Mouse (Mus musculus) lung, postnatal 14 days (tissue): Measurements from ENCODE around the gene Tgfb3.

Experiments
- DNase-seq: peaks from one replicate; pipeline ENCODE4 v3.0.0; 2021

The Tgfb3 gene

GRCm38 (mm10) chr12:86025480-86025879 lies 53.4 kb downstream of the Tgfb3 start:
- no peak for DNase-seq

- DNase-seq = peak; percentile 64
These were observed 54.4 kb downstream of the Tgfb3 start for GRCm38 (mm10) chr12:86024426-86024825.

- peak; percentile 60 for DNase-seq
These were observed 55.6 kb downstream of the Tgfb3 start for GRCm38 (mm10) chr12:86023081-86023871.

DNA sequence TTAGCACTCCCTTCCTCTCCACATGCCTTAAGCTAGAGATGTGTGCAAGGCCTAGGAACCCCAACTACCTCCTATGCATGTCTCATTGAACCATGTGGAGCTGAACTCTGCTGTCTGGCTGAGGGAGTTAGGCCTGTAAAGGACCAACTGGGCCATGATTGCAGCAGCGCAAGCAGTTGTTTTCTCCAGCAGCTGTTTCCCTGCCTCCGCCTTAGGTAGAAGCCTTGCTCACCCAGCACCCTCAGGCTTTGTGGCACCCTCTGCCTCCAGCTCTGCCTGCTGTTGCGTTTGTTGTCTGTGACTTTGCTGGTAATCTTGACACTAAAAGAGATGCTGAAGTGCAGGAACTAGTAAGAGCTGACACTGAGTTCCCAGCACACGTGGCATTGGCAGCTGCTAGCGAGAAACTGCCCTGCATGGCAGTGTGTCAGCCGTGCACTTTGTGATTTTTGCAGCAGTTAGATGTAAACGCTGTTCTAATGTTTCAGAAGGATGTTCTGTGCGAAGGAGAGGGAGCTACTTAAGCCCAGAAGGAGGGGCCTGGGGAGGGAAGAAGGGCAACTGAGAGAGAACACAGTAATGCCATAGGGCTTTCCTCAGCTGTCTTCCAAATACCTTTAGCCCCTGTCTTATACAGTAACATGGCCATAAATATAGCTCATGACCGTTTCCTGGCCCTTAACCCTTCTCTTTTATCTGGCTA lies 56.4 kb downstream of the Tgfb3 start:
- no peak for DNase-seq

DNA sequence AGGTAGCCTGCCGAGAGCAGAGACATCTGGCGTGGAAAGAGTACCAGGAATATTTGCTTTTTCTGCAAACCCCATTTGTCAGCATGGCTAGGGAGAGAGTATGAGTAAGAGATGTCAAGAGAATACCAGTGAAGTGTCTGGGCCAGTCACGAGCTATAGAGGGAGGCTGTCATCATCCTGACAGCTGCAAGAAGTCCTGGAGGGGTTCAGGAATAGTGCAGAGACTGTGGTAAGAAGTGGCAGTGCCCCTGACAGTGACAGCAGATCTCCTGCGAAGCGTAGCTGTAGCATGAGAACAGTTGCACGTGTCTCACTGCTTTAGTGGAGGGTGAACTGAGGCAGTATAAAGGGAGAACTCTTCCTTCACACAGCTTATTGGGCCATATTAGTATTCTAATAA lies 57.3 kb downstream of the Tgfb3 start:
- no peak for DNase-seq

- DNase-seq = no peak
These were observed 61.5 kb downstream of the Tgfb3 start for GRCm38 (mm10) chr12:86017360-86017759.

DNA sequence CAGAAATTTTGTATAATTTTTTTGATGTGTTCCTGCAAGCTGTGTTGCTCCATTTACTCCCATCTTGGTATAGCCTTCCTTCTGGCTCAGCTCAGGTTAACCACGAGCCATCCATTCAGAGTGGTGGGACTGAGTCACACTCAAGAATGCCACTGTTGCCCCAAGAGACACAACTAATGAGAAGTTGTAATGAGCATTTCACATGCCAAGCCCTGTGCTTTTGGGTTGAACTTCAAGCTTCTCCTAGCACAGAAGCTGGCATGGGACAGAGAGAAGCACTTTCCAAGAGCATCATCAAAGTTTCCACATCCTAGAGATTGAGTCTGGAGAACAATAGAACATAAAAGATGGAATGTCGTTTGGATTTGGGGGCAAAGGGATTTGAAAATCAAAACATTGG lies 63.7 kb downstream of the Tgfb3 start:
- DNase-seq = no peak

DNA sequence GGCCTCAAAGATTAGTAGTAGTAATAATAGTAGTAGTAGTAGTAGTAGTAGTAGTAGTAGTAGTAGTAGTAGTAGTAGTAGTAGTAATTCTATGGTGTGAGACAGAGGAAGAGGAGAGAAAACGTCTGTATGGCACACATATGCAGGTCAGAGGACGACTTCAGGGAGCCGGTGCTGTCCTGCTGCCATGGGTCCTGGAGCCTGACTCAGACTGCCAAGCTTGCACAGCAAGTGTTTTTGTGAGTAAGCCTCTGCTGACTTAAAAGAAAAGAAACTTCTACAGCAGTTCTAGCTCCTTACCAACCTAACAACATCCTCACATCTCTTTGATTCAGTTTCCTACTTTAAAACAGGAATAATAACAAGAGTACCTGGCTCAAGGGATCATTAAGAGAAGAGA lies 64.2 kb downstream of the Tgfb3 start:
- no peak for DNase-seq

DNA sequence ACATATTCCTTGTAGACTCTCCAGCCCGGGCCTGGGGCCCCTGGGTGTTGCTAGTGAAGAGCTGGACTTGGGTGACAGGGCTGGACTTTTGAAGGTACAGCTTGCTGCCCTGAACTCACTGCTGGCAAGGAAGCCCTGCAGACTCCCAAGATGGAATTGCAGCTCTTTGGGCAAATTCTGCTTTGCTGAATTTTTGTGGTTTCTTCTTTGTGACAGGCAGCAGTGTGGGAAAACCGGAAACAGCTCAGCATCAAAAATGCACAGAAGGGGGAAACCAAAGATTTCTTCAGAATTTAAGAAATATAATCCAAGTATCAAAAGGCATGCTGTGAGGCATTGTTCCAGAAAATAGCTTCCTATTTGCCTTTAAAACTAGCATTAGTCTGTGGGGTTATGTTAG lies 64.7 kb downstream of the Tgfb3 start:
- no peak for DNase-seq

- no peak for DNase-seq
These were observed 66.6 kb downstream of the Tgfb3 start for GRCm38 (mm10) chr12:86012195-86012594.

- no peak for DNase-seq
These were observed 68.2 kb downstream of the Tgfb3 start for GRCm38 (mm10) chr12:86010656-86011055.

DNA sequence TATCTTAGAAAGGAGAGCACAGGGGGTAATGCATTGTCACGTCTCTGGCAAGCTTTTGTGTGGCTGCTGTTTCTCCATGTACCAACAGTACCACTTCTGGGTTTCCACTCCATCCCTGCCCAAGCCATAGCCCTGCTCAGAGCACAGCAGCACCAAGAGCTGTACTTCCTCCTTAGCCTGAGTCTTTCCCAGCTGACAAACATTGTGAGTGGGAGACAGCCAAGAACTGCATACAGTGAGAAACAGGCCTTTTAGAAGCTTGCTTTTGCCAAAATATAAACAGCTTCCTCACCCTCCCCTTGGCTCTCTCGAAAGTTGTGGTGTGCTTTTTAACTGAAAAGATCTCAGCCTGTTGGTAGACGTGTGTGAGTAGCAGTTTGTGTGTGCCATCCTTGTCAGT lies 71.5 kb downstream of the Tgfb3 start:
- DNase-seq = no peak
